Mouse (Mus musculus) forebrain, embryonic 14.5 days (tissue): ENCODE data around the gene Got2. TPM values are rescaled to one million over a fixed set of nuclear protein-coding genes. Genes with fewer than 3 reads are reported as not detected.
A peak's percentile ranks its signal among the peaks of the same experiment; 100 is the strongest.
"Not testable (repeated sequence)": the region's sequence is repeated elsewhere in the genome, so short reads cannot be mapped to it uniquely, and the experiment has no call there.

Experiments used
- ATAC-seq: fragments of 200-750 bp; cut with Nextera tagmentation; 2 replicates; pipeline ENCODE4 v1.8.0; 2017; ENCODE audit warnings: mild to moderate bottlenecking, moderate library complexity
- DNase-seq: peaks from one replicate; pipeline ENCODE4 v3.0.0-alpha.2; 2015; ENCODE audit warnings: low spot score
- H3K27ac ChIP-seq: fragments of 300-500 bp; sonication (generic); 2 replicates; pipeline ENCODE4 v1.5.1; 2014; ENCODE audit warnings: low read depth, mild to moderate bottlenecking, control low read depth, low read length, moderate library complexity
- H3K27me3 ChIP-seq: fragments of 300-500 bp; sonication (generic); replicated peaks from 2 replicates; pipeline ENCODE4 v1.6.1; 2014; ENCODE audit warnings: low read length, control low read depth, mixed read lengths; ENCODE audit not compliant: control insufficient read depth, insufficient read depth
- H3K36me3 ChIP-seq: fragments of 300-500 bp; sonication (generic); 2 replicates; pipeline ENCODE4 v1.6.1; 2014; ENCODE audit warnings: low read length, control low read depth; ENCODE audit not compliant: control insufficient read depth, insufficient read depth
- H3K4me1 ChIP-seq: fragments of 300-500 bp; sonication (generic); 2 replicates; pipeline ENCODE4 v1.6.1; 2014; ENCODE audit warnings: antibody characterized with exemption, low read length, control low read depth; ENCODE audit not compliant: control insufficient read depth, insufficient read depth
- H3K4me2 ChIP-seq: fragments of 300-500 bp; sonication (generic); 2 replicates; pipeline ENCODE4 v1.6.1; 2014; ENCODE audit warnings: mild to moderate bottlenecking, control low read depth, low read length
- H3K4me3 ChIP-seq: fragments of 300-500 bp; sonication (generic); 2 replicates; pipeline ENCODE4 v1.5.1; 2014; ENCODE audit warnings: low read depth, low read length, control low read depth
- H3K9ac ChIP-seq: fragments of 300-500 bp; sonication (generic); 2 replicates; pipeline ENCODE4 v1.6.1; 2014; ENCODE audit warnings: mild to moderate bottlenecking, low read length, control low read depth, moderate library complexity
- H3K9me3 ChIP-seq: fragments of 300-500 bp; sonication (generic); replicated peaks from 2 replicates; pipeline ENCODE4 v1.6.1; 2016; ENCODE audit warnings: low read length, control low read depth, mixed read lengths; ENCODE audit not compliant: control insufficient read depth
- WGBS: fragments of 180-500 bp; shearing (Covaris S2); extraction: QIAGEN DNeasy Blood & Tissue Kit; methylation state at CpG from one replicate; pipeline ENCODE4 v1.1.7; 2014; 5-methylcytosine and 5-hydroxymethylcytosine counted together
- polyA plus RNA-seq: library from polyadenylated mRNA; unstranded; fragments of >200 nt; fragmentation: Nextera tagmentation; extraction: Ambion mirVana; gene quantifications from 2 replicates; pipeline ENCODE4 v1.2.1, GENCODE M21; 2014

The Got2 gene
- polyA plus RNA-seq, 1 experiment from 2014 or later = 116 TPM

DNA sequence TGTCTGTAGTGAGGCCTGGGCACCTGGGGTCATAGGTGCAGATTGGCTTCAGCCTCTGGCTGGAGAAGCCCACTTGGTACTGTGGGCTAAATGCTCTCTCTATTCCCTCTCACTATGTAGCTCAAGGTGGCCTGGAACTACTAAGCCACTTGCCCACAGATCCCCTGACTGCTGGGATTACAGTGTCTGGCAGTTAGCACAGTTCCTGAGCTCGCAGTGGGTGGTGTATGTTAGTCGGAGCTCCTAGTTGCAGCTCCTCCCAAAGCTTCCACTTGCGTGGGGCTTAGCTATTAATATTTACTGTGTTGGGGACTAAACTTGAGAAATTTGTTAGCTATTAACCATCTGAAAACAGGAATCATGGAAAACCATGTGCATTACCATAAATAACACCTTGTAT is 6.8 kb downstream of the Got2 start:
- Histone ChIP-seq H3K27ac (no peak overlapping the region), H3K27me3 (no peaks in the 10 kb centered on the region), H3K4me1 (peaks cover 16% of the 10 kb centered on the region; the same call in 1 of the 2 replicates), H3K9me3 (no peaks in the 10 kb centered on the region), H3K4me3 (no peak overlapping the region), H3K36me3 (peaks cover 10% of the 10 kb centered on the region), H3K9ac (no peak overlapping the region), H3K4me2 (no peak overlapping the region)
- 92% methylated on average over 3 of the region's 3 CpGs for WGBS
- DNase-seq (no peak), ATAC-seq (no peak)

DNA sequence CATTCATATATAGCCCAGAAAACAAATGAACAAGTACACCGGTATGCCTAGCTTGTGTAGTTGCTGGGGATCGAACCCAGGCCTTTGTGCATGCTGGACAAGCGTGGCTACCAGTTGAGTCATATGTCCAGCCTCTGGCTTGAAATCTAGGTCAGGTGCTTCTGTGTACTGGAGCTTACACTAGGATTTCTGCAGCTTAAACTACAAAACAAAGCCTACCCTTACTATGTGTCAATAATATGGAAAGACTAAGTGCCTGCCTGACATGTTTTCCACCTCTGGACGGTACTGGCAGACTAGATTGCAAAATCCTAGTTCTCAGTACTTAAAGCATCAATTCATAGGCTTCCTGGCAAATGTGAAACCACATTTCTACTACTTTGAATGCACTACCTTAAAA is 8.5 kb downstream of the Got2 start:
- Histone ChIP-seq H3K27me3 (no peaks in the 10 kb centered on the region), H3K4me2 (no peak overlapping the region), H3K36me3 (peaks cover 24% of the 10 kb centered on the region), H3K4me1 (peaks cover 13% of the 10 kb centered on the region; the same call in 1 of the 2 replicates), H3K9ac (no peak overlapping the region), H3K4me3 (no peak overlapping the region), H3K9me3 (no peaks in the 10 kb centered on the region), H3K27ac (no peak overlapping the region)
- WGBS = 89% methylated on average over 4 of the region's 4 CpGs
- ATAC-seq = no peak
- DNase-seq = no peak

DNA sequence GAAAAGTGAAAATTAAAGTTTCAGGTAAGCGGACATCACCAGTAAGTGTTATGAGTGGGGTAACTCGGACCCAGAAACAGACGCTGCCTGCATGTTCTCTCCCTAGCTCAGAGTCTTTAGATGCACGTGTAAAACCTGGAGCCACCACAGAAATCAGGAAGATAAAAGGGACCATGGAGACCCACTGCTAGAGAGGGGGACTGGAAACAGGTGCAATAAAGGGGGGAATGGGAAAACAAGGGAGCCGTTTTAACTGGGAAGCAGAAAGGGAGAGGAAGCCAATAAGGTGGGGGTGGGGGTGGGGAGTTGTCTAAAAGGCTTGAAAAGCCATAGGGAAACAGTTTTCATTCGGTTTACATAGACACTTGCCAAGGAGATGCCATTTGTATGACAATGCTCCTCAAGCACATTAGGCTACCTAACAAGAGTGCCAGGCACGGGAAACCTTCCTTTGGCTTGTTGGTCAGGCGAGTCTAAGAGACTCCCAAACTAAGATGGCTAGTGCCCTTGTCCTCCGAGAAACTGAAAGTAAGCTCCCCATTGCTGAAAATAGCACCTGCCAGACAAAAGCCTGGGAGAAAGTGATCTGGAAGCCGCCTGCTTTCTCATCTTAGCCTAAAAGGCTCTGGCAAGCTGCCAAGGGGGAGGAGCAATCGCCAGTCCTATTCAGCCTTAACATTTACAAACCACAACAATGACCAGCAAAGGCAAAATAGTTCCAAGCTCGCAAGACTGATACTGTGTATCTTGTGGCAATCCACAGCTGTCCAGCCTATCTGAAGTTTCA is 10.0 kb downstream of the Got2 start:
- WGBS = 16% methylated on average over 12 of the region's 12 CpGs
- no peaks in the 10 kb centered on the region for H3K27me3 ChIP-seq
- H3K36me3 ChIP-seq = peaks cover 38% of the 10 kb centered on the region
- peak overlapping the region; percentile 21 for H3K4me3 ChIP-seq
- peak; percentile 85 for DNase-seq
- H3K4me1 ChIP-seq = peaks cover 13% of the 10 kb centered on the region; the same call in 1 of the 2 replicates
- H3K27ac ChIP-seq = peak overlapping the region; percentile 65; the same call in 1 of the 2 replicates
- H3K4me2 ChIP-seq = peak overlapping the region; percentile 53
- H3K9me3 ChIP-seq = no peaks in the 10 kb centered on the region
- H3K9ac ChIP-seq = peak overlapping the region; percentile 40; the same call in 1 of the 2 replicates
- ATAC-seq = peak; percentile 85

- peaks cover 13% of the 10 kb centered on the region; the same call in 1 of the 2 replicates for H3K4me1 ChIP-seq
- H3K9ac ChIP-seq = no peak overlapping the region
- WGBS = 95% methylated on average over 7 of the region's 7 CpGs
- ATAC-seq = no peak
- no peaks in the 10 kb centered on the region for H3K9me3 ChIP-seq
- no peak overlapping the region for H3K4me2 ChIP-seq
- no peak for DNase-seq
- peaks cover 69% of the 10 kb centered on the region for H3K36me3 ChIP-seq
- no peak overlapping the region for H3K4me3 ChIP-seq
- no peaks in the 10 kb centered on the region for H3K27me3 ChIP-seq
- H3K27ac ChIP-seq = no peak overlapping the region
These were observed 13.1 kb downstream of the Got2 start for GRCm38 (mm10) chr8:95875270-95875669.

GRCm38 (mm10) chr8:95871690-95872089 is 16.7 kb downstream of the Got2 start:
- no peak overlapping the region for H3K4me2 ChIP-seq
- no peaks in the 10 kb centered on the region for H3K27me3 ChIP-seq
- DNase-seq (no peak), ATAC-seq (no peak)
- no peak overlapping the region for H3K27ac ChIP-seq
- no peaks in the 10 kb centered on the region for H3K9me3 ChIP-seq
- H3K4me3 ChIP-seq = no peak overlapping the region
- H3K4me1 ChIP-seq = no peaks in the 10 kb centered on the region
- no peak overlapping the region for H3K9ac ChIP-seq
- 94% methylated on average over 16 of the region's 16 CpGs for WGBS
- H3K36me3 ChIP-seq = peaks cover 96% of the 10 kb centered on the region

GRCm38 (mm10) chr8:95864851-95865250 is 23.5 kb downstream of the Got2 start:
- H3K9ac ChIP-seq, H3K4me1 ChIP-seq, DNase-seq, H3K4me3 ChIP-seq, H3K9me3 ChIP-seq, ATAC-seq, H3K4me2 ChIP-seq, H3K27ac ChIP-seq, H3K27me3 ChIP-seq: not testable (repeated sequence)
- 97% methylated on average over 17 of the region's 18 CpGs for whole genome bisulfite sequencing
- H3K36me3 ChIP-seq = peaks cover 56% of the 10 kb centered on the region

- H3K4me2 ChIP-seq, H3K4me1 ChIP-seq, H3K27me3 ChIP-seq, H3K9me3 ChIP-seq, ATAC-seq, H3K4me3 ChIP-seq, H3K27ac ChIP-seq, H3K9ac ChIP-seq, DNase-seq: not testable (repeated sequence)
- peaks cover 46% of the 10 kb centered on the region for H3K36me3 ChIP-seq
- 89% methylated on average over 10 of the region's 11 CpGs for WGBS
These were observed 24.4 kb downstream of the Got2 start for GRCm38 (mm10) chr8:95863761-95864440.

- Histone ChIP-seq H3K9me3 (no peaks in the 10 kb centered on the region), H3K27ac (no peak overlapping the region), H3K27me3 (no peaks in the 10 kb centered on the region), H3K4me1 (peaks cover 8% of the 10 kb centered on the region), H3K4me2 (no peak overlapping the region), H3K9ac (no peak overlapping the region), H3K4me3 (no peak overlapping the region), H3K36me3 (no peaks in the 10 kb centered on the region)
- WGBS = 87% methylated on average over 6 of the region's 6 CpGs
- no peak for DNase-seq
- ATAC-seq = no peak
These were observed 34.2 kb downstream of the Got2 start for GRCm38 (mm10) chr8:95854174-95854573.
